Mouse (Mus musculus): ENCODE measurements around the gene Ppp2r3c. TPM values are rescaled to one million over a fixed set of nuclear protein-coding genes. Genes with fewer than 3 reads are reported as not detected.
A peak's percentile ranks its signal among the peaks of the same experiment; 100 is the strongest.
"Not testable (repeated sequence)": the region's sequence is repeated elsewhere in the genome, so short reads cannot be mapped to it uniquely, and the experiment has no call there.

Ppp2r3c gene
- polyA plus RNA-seq, 1 experiment from 2014 or later, result 8.6 TPM

DNA sequence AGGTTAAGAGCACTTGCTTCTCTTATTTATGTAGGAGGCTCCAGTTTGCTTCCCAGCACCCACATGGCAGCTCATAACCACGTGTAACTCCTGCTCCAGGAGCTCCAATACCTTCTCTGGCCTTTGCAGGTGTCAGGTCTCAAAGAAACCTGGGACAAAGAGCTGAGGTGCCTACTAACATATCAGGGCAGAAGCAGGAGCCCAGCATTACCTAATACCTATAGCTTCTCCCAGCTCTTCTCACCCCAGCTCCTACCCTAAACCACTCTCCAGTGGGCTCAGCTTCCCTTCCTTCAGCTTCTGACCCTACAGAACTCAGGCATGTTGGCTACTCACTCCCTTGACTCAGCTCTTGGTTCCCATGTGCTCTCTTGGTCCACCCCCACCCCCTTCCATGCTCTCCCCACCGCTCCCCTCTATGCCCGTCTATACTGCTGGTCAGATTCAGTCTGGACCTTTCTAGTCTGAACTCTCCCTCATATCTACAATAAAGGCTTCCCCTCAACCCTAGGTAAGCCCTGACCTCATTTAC is 1.9 kb downstream of the Ppp2r3c start:
- no peaks in the 10 kb centered on the region for H3K9me3 ChIP-seq (ENCODE audit: control insufficient read depth)
- H3K4me1 ChIP-seq (replicated peaks; ENCODE audit: control insufficient read depth, insufficient read depth, low read length), result peaks cover 17% of the 10 kb centered on the region; the same call in 1 of the 2 replicates
- H3K9ac ChIP-seq (ENCODE audit: low read depth, low read length), result no peak overlapping the region
- 79% methylated on average over 3 of the region's 3 CpGs for WGBS
- no peak overlapping the region for H3K4me3 ChIP-seq (ENCODE audit: low read depth, low read length)
- no peak overlapping the region for H3K27ac ChIP-seq (ENCODE audit: low read depth, low read length)
- peaks cover 21% of the 10 kb centered on the region for H3K36me3 ChIP-seq (ENCODE audit: control insufficient read depth, insufficient read depth)
- H3K27me3 ChIP-seq (replicated peaks; ENCODE audit: control insufficient read depth, insufficient read depth, low read length), result no peaks in the 10 kb centered on the region
- H3K4me2 ChIP-seq (replicated peaks; ENCODE audit: low read depth), result peak overlapping the region; percentile 73
- no peak for ATAC-seq
- TF ChIP-seq CTCF (IDR thresholded peaks at IDR 0.05; ENCODE audit: low read depth), result no peak

DNA sequence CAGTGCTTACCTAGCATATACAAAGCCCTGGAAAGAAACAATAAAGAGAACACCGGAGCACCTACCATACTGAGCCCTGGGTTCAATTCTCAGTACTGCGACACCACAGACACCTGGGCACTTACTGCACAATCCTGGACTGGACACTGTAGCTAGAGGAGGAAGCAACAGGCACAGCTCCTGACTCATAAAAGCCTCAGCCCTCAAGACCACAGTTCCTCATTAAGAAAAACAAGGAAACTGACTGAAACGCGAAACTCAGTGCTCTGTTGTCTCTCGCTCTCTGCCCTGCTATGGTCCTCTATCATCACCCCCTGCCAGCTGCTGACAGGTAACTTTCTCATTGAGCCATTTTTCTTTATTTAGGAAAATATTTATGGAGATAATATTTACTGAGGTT is 3.5 kb downstream of the Ppp2r3c start, which contains the start of gene 1110008L16Rik:
1110008L16Rik (plus strand) TSS at position 242 of the 400 bp plus-strand sequence.
- no peaks in the 10 kb centered on the region for H3K27me3 ChIP-seq (replicated peaks; ENCODE audit: control insufficient read depth, insufficient read depth, low read length)
- TF ChIP-seq CTCF (IDR thresholded peaks at IDR 0.05; ENCODE audit: low read depth), result no peak
- 82% methylated on average over 5 of the region's 5 CpGs for WGBS
- ATAC-seq, result no peak
- peaks cover 17% of the 10 kb centered on the region; the same call in 1 of the 2 replicates for H3K4me1 ChIP-seq (replicated peaks; ENCODE audit: control insufficient read depth, insufficient read depth, low read length)
- H3K4me3 ChIP-seq (ENCODE audit: low read depth, low read length), result no peak within 1 kb of the TSS
- H3K9ac ChIP-seq (ENCODE audit: low read depth, low read length), result no peak within 1 kb of the TSS
- no peak within 1 kb of the TSS for H3K27ac ChIP-seq (ENCODE audit: low read depth, low read length)
- no peaks in the 10 kb centered on the region for H3K9me3 ChIP-seq (ENCODE audit: control insufficient read depth)
- H3K4me2 ChIP-seq (replicated peaks; ENCODE audit: low read depth), result no peak within 1 kb of the TSS
- H3K36me3 ChIP-seq (ENCODE audit: control insufficient read depth, insufficient read depth), result peaks cover 34% of the 10 kb centered on the region

DNA sequence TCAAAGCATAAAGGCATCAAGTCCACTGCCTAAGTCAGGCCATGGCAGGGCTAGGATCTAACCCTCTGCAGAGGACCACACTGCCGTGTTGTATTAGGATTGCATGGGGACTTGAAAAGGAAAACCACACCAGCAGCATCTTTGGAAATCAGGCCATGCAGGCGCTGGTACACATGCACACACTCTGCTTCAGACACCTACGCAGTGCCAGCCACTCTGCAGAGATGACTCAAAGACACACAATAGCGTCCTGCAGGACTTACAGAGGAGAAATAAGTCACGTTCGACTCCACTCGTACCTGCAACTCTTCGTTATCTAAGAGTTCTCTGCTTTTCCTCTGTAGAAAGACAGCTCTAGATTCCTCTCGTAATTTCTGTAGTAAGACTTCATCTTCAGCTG is 4.7 kb downstream of the Ppp2r3c start:
- WGBS, result 96% methylated on average over 9 of the region's 9 CpGs
- no peak for ATAC-seq
- H3K27me3 ChIP-seq (replicated peaks; ENCODE audit: control insufficient read depth, insufficient read depth, low read length), result no peaks in the 10 kb centered on the region
- H3K27ac ChIP-seq (ENCODE audit: low read depth, low read length), result no peak overlapping the region
- H3K36me3 ChIP-seq (ENCODE audit: control insufficient read depth, insufficient read depth), result peaks cover 37% of the 10 kb centered on the region
- H3K9ac ChIP-seq (ENCODE audit: low read depth, low read length), result no peak overlapping the region
- TF ChIP-seq CTCF (IDR thresholded peaks at IDR 0.05; ENCODE audit: low read depth), result no peak
- H3K9me3 ChIP-seq (ENCODE audit: control insufficient read depth), result no peaks in the 10 kb centered on the region
- peaks cover 11% of the 10 kb centered on the region; the same call in 1 of the 2 replicates for H3K4me1 ChIP-seq (replicated peaks; ENCODE audit: control insufficient read depth, insufficient read depth, low read length)
- no peak overlapping the region for H3K4me2 ChIP-seq (replicated peaks; ENCODE audit: low read depth)
- H3K4me3 ChIP-seq (ENCODE audit: low read depth, low read length), result no peak overlapping the region

GRCm38 (mm10) chr12:55277583-55277982 is 25.2 kb downstream of the Ppp2r3c start:
- 87% methylated on average over 3 of the region's 6 CpGs for WGBS
- not testable (repeated sequence) for H3K9me3 ChIP-seq (ENCODE audit: control insufficient read depth); H3K27ac ChIP-seq (ENCODE audit: low read depth, low read length); H3K4me3 ChIP-seq (ENCODE audit: low read depth, low read length); H3K36me3 ChIP-seq (ENCODE audit: control insufficient read depth, insufficient read depth); ATAC-seq; H3K27me3 ChIP-seq (replicated peaks; ENCODE audit: control insufficient read depth, insufficient read depth, low read length); H3K4me1 ChIP-seq (replicated peaks; ENCODE audit: control insufficient read depth, insufficient read depth, low read length); H3K4me2 ChIP-seq (replicated peaks; ENCODE audit: low read depth); H3K9ac ChIP-seq (ENCODE audit: low read depth, low read length)

DNA sequence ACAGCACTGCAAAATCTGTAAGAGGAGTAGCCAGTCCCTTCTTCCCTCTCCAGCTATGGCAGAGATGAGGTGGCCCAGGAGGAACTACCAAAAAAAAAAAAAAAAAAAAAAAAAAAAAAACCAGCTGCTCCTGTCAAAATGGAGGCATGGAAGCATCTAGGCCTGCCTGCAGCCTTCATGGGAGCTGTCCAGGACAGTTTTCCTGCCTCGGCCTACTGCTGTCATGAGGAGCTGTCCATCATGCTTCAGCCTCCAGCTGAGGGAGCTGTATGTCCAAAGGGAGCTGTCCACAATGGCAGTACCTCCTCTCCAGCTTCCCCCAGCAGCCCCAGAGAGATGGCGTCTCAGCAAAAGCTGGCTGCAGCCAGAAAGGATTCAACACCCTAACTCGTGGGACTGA is 30.6 kb downstream of the Ppp2r3c start:
- WGBS, result 68% methylated on average over 3 of the region's 3 CpGs
- Histone ChIP-seq H3K4me3 (ENCODE audit: low read depth, low read length) (no peak overlapping the region), H3K9ac (ENCODE audit: low read depth, low read length) (no peak overlapping the region), H3K27ac (ENCODE audit: low read depth, low read length) (no peak overlapping the region), H3K4me2 (replicated peaks; ENCODE audit: low read depth) (no peak overlapping the region), H3K27me3 (replicated peaks; ENCODE audit: control insufficient read depth, insufficient read depth, low read length) (no peaks in the 10 kb centered on the region), H3K4me1 (replicated peaks; ENCODE audit: control insufficient read depth, insufficient read depth, low read length) (no peaks in the 10 kb centered on the region), H3K9me3 (ENCODE audit: control insufficient read depth) (no peaks in the 10 kb centered on the region), H3K36me3 (ENCODE audit: control insufficient read depth, insufficient read depth) (no peaks in the 10 kb centered on the region)
- ATAC-seq, result peak; percentile 19; the same call in 1 of the 2 replicates
- TF ChIP-seq CTCF (IDR thresholded peaks at IDR 0.05; ENCODE audit: low read depth), result no peak

DNA sequence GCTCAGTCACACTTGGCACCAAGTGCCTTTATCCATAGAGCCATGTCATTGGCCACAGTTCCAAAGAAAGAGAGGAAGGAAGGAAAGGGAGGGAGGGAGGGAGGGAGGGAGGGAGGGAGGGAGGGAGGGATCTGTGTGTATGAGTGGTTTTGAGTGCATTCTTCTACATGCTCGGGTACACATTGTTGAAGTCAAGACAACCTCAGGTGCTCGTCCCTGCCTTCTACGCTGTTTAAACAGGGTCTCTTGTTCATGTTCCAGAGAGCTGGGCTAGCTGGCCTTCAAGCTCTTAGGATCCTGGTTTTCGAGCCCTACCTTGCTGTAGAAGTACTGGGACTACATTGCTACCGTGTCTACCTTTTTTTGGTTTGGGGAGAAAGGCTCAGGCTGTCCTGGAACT is 39.4 kb downstream of the Ppp2r3c start:
- WGBS, result no CpG with 5 or more reads among the region's 5 CpGs
- not testable (repeated sequence) for H3K9ac ChIP-seq (ENCODE audit: low read depth, low read length); ATAC-seq; H3K4me2 ChIP-seq (replicated peaks; ENCODE audit: low read depth); H3K4me1 ChIP-seq (replicated peaks; ENCODE audit: control insufficient read depth, insufficient read depth, low read length); H3K4me3 ChIP-seq (ENCODE audit: low read depth, low read length); H3K9me3 ChIP-seq (ENCODE audit: control insufficient read depth); H3K27ac ChIP-seq (ENCODE audit: low read depth, low read length); H3K27me3 ChIP-seq (replicated peaks; ENCODE audit: control insufficient read depth, insufficient read depth, low read length)
- peaks cover 10% of the 10 kb centered on the region; the same call in 1 of the 2 replicates for H3K36me3 ChIP-seq (ENCODE audit: control insufficient read depth, insufficient read depth)

DNA sequence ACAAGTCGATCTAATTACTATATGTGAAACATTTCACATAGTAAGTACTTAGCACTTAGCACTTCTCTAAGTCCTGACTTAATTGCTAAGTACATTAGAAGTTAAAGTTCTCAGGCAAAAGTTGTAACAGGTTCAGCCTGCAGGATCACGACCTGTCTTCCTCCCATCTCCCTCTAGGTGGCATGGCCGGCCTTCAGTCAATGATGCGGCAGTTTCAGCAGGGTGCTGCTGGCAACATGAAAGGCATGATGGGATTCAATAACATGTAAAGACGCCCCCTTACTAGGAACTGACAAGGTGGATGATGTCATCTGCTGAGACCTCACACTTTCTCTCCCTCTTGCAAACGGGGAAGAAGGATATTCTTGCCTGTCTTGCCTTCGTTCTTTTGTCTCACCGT is 40.8 kb downstream of the Ppp2r3c start:
- ATAC-seq; H3K4me2 ChIP-seq (replicated peaks; ENCODE audit: low read depth); H3K27ac ChIP-seq (ENCODE audit: low read depth, low read length); H3K4me1 ChIP-seq (replicated peaks; ENCODE audit: control insufficient read depth, insufficient read depth, low read length); H3K9me3 ChIP-seq (ENCODE audit: control insufficient read depth); H3K9ac ChIP-seq (ENCODE audit: low read depth, low read length); H3K4me3 ChIP-seq (ENCODE audit: low read depth, low read length); H3K27me3 ChIP-seq (replicated peaks; ENCODE audit: control insufficient read depth, insufficient read depth, low read length): not testable (repeated sequence)
- peaks cover 10% of the 10 kb centered on the region; the same call in 1 of the 2 replicates for H3K36me3 ChIP-seq (ENCODE audit: control insufficient read depth, insufficient read depth)
- no CpG with 5 or more reads among the region's 8 CpGs for WGBS

DNA sequence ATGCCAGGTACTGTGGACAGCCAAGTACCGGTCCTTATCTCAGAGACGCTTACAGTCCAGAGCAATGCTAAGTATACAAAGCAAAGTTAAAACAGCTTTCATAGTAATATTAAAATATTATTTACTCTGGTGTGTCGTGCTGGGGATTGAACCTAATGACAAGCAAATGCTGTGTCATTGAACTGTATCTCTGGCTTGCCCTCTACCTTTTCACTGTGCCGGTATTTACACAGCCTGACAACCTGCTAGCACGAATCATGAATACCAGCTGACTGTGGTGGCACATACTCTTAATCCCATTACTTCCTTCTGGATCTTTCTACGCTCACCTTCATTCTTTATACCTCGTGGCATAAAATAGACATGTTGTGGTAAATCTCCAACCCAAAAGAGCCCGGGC is 60.6 kb downstream of the Ppp2r3c start:
- no CpG with 5 or more reads among the region's 8 CpGs for WGBS
- not testable (repeated sequence) for ATAC-seq; H3K4me3 ChIP-seq (ENCODE audit: low read depth, low read length)

DNA sequence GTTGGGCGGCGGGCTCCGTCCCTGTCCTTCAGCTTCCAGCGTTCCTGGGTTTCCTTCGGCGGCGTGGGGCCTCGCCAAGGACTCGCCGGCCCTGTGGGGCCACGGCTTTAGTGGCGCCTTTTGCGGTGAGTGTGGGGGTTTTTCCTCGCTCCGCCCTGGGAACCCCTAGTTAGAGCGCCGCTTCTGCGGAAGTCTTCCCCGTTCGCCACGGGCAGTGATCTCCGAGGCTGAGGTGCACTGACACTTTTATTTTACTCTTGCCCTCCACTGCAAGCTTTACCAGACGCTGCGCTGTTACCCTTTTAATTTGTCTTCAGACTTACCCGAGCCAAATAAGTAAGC is 72.3 kb downstream of the Ppp2r3c start:
- WGBS, result 0% methylated on average over 9 of the region's 25 CpGs

More for the DNA sequence above, 60.6 kb downstream of the Ppp2r3c start:
- H3K9ac ChIP-seq (ENCODE audit: low read depth, low read length); H3K27me3 ChIP-seq (replicated peaks; ENCODE audit: control insufficient read depth, insufficient read depth, low read length); H3K4me2 ChIP-seq (replicated peaks; ENCODE audit: low read depth); H3K27ac ChIP-seq (ENCODE audit: low read depth, low read length); H3K36me3 ChIP-seq (ENCODE audit: control insufficient read depth, insufficient read depth); H3K4me1 ChIP-seq (replicated peaks; ENCODE audit: control insufficient read depth, insufficient read depth, low read length); H3K9me3 ChIP-seq (ENCODE audit: control insufficient read depth): not testable (repeated sequence)

More for the DNA sequence above, 72.3 kb downstream of the Ppp2r3c start:
- 0 out of 2 replicates have a peak overlapping the region, but pooled peaks have one; percentile 24 for H3K4me2 ChIP-seq (replicated peaks; ENCODE audit: low read depth)
- not testable (repeated sequence) for H3K36me3 ChIP-seq (ENCODE audit: control insufficient read depth, insufficient read depth); H3K4me1 ChIP-seq (replicated peaks; ENCODE audit: control insufficient read depth, insufficient read depth, low read length); H3K4me3 ChIP-seq (ENCODE audit: low read depth, low read length); H3K9me3 ChIP-seq (ENCODE audit: control insufficient read depth); H3K27ac ChIP-seq (ENCODE audit: low read depth, low read length); H3K27me3 ChIP-seq (replicated peaks; ENCODE audit: control insufficient read depth, insufficient read depth, low read length); H3K9ac ChIP-seq (ENCODE audit: low read depth, low read length)
- peak; percentile 17 for ATAC-seq

Data from intestine, postnatal 0 days (tissue).